Mouse (Mus musculus) A20 (cell line): ENCODE results near the gene Zc3h18.

Experiments
- DNase-seq: peaks from one replicate; pipeline ENCODE4 v3.0.0-alpha.2; 2011; ENCODE audit warnings: low read depth, low spot score

Gene Zc3h18

GRCm38 (mm10) chr8:122463651-122464640 is 87.5 kb downstream of the Zc3h18 start:
- DNase-seq = no peak

GRCm38 (mm10) chr8:122464985-122465384 is 88.6 kb downstream of the Zc3h18 start:
- no peak for DNase-seq
